Mouse (Mus musculus): ENCODE results near the gene Fam161a.

DNA sequence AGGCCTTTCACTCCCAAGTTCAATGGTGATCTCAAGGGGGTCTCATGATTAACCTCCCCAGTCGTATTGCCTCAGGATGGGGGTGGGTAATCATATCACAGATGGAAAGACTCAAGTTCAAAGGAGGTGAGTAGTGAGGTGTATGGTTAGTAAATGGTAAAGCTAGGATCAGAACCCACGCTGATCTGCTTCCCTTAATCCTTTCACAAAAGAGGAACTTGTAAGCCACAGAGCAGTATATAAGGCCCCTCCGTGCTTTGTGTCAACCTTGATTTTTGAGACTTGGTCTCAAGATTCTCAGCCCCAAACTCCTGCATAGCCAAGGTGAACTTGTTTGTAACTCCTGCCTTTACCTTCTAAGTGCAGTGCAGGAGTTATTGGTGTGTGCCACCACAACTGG lies 16.8 kb downstream of the Fam161a start:
- no peak for TF ChIP-seq GATA1 (IDR thresholded peaks at IDR 0.05; ENCODE audit: low read length)
- no peak for TF ChIP-seq TAL1 (IDR thresholded peaks at IDR 0.05; ENCODE audit: low read length)

Measured in erythroblast, embryonic 14.5 days (primary cell).